Comparison of ENCODE assay signal across 17 mouse cellular contexts in genomic region chr1:160253108-160253507, GRCm38 (mm10). TPM values are rescaled to one million over a fixed set of nuclear protein-coding genes. Genes with fewer than 3 reads are reported as not detected.
DNase-seq lines count a peak whose midpoint lies in the region; TF ChIP-seq lines count a peak whose summit lies in the region.
"Had no signal": no experiment of that assay in that cellular context is flagged by ENCODE, and none has a peak within 500 bp of the region (broad histone marks: within the 10 kb centered on the region; RNA-seq: fewer than 3 reads in every experiment).

No protein-coding gene starts in this region.

- peaks cover 9% of the 10 kb centered on the region for H3K79me2 ChIP-seq in CH12.LX (replicated peaks; ENCODE audit: control insufficient read depth, extremely low read depth, insufficient read depth, poor library complexity, severe bottlenecking)

- H3K4me2 ChIP-seq in CH12.LX (ENCODE audit: insufficient read depth, low read depth, poor library complexity, severe bottlenecking), result no peak overlapping the region
- H3K4me2 ChIP-seq: limb, embryonic 13.5 days; stomach, embryonic 15.5 days had no signal

- no peak for TF ChIP-seq POLR2A in CH12.LX (IDR thresholded peaks at IDR 0.05; ENCODE audit: low read depth, low read length)

- no peaks in the 10 kb centered on the region for H3K27me3 ChIP-seq in CH12.LX (replicated peaks)
- H3K27me3 ChIP-seq: limb, embryonic 13.5 days; stomach, embryonic 15.5 days had no signal

- TF ChIP-seq EP300 in CH12.LX (IDR thresholded peaks at IDR 0.05; ENCODE audit: low read length), result no peak

- in situ Hi-C loops in CH12.LX (cut with MboI; ENCODE audit: low pct_ligation_motif_present, low pct_unique_long_range_greater_than_20kb, low sequenced_read_pairs), result no loop called here

- peaks cover 0 to 34% of the 10 kb centered on the region in 2 experiments; a peak in 2 of 4 replicates for H3K4me1 ChIP-seq in CH12.LX (ENCODE audit: control insufficient read depth in 1 of 2, insufficient read depth in 2 of 2)
- H3K4me1 ChIP-seq: stomach, embryonic 15.5 days had no signal

- H3K9me3 ChIP-seq in CH12.LX (replicated peaks; ENCODE audit: low read length), result no peaks in the 10 kb centered on the region
- H3K9me3 ChIP-seq: limb, embryonic 13.5 days; stomach, embryonic 15.5 days had no signal

- DNase-seq in layer of hippocampus, adult 2 months (ENCODE audit: low spot score in 2 of 2), result no peak
- DNase-seq in layer of hippocampus, adult 18-20 months (ENCODE audit: low spot score in 2 of 2), result no peak
- DNase-seq in CH12.LX (ENCODE audit: extremely low read depth), result no peak
- peak; percentile 71 for DNase-seq in ES-CJ7 (ENCODE audit: low read depth, low spot score)
- DNase-seq in induced T-regulatory cell, adult 2 months (ENCODE audit: low read depth), result peak; percentile 44
- DNase-seq in cerebellum, postnatal 10 days, result no peak
- DNase-seq in cerebellum, adult 11-12 months, result no peak
- DNase-seq: adrenal gland, postnatal 36 days; cerebellum, adult 18-20 months; cerebellum, postnatal 36 days; gastrocnemius, postnatal 36 days; kidney, postnatal 4 days; lung, postnatal 36 days; right cerebral cortex, postnatal 25 days; thymus, adult 2 months had no signal

- H3K36me3 ChIP-seq in CH12.LX (replicated peaks in 1 of 2; ENCODE audit: control insufficient read depth in 1 of 2, insufficient read depth in 1 of 2, low read length in 1 of 2), result peaks cover 14 to 28% of the 10 kb centered on the region in 2 experiments
- H3K36me3 ChIP-seq: limb, embryonic 13.5 days; stomach, embryonic 15.5 days had no signal

- no peak overlapping the region for H3K4me3 ChIP-seq in layer of hippocampus, adult 2 months
- no peak overlapping the region for H3K4me3 ChIP-seq in CH12.LX (replicated peaks in 1 of 3; ENCODE audit: low read depth in 2 of 3, low read length in 2 of 3, poor library complexity in 1 of 3)
- H3K4me3 ChIP-seq: limb, embryonic 13.5 days; stomach, embryonic 15.5 days had no signal

- dilution Hi-C loops in CH12.LX (cut with MboI; ENCODE audit: extremely low pct_ligation_motif_present, extremely low pct_unique_long_range_greater_than_20kb, low sequenced_read_pairs), result no loop called here

- peak; percentile 16 for TF ChIP-seq RAD21 in CH12.LX (IDR thresholded peaks at IDR 0.05; ENCODE audit: low read depth, low read length)

- H3K9ac ChIP-seq in CH12.LX (ENCODE audit: insufficient read depth, low read depth), result no peak overlapping the region
- H3K9ac ChIP-seq: limb, embryonic 13.5 days; stomach, embryonic 15.5 days had no signal

- TF ChIP-seq CTCF in layer of hippocampus, adult 2 months (conservative IDR thresholded peaks at IDR 0.05), result peak; percentile 46
- TF ChIP-seq CTCF in CH12.LX (conservative IDR thresholded peaks at IDR 0.05 in 1 of 2, IDR thresholded peaks at IDR 0.05 in 1 of 2; ENCODE audit: low read depth in 2 of 2, low read length in 2 of 2), result peak in 1 of 2 experiments; percentile 33; a peak in 2 of 4 replicates

- no peak overlapping the region for H3K27ac ChIP-seq in layer of hippocampus, adult 2 months
- no peak overlapping the region for H3K27ac ChIP-seq in CH12.LX (ENCODE audit: insufficient read depth, low read depth)
- H3K27ac ChIP-seq: limb, embryonic 13.5 days; stomach, embryonic 15.5 days had no signal

TF ChIP-seq in CH12.LX, 34 proteins besides CTCF, POLR2A, EP300 and RAD21:
- TF ChIP-seq NRF1 (IDR thresholded peaks at IDR 0.05; ENCODE audit: low read depth, low read length), result no peak
- TF ChIP-seq SIN3A (IDR thresholded peaks at IDR 0.05; ENCODE audit: low read length), result no peak
- TF ChIP-seq MXI1 (IDR thresholded peaks at IDR 0.05; ENCODE audit: low read depth, low read length), result no peak
- no peak for TF ChIP-seq E2F4 (IDR thresholded peaks at IDR 0.05; ENCODE audit: insufficient replicate concordance, low read depth, low read length)
- TF ChIP-seq RCOR1 (conservative IDR thresholded peaks at IDR 0.05; ENCODE audit: low read depth, low read length), result no peak
- TF ChIP-seq PAX5 (IDR thresholded peaks at IDR 0.05; ENCODE audit: low read length), result no peak
- no peak for TF ChIP-seq MAFK (IDR thresholded peaks at IDR 0.05; ENCODE audit: insufficient replicate concordance, low read length)
- TF ChIP-seq MAX (IDR thresholded peaks at IDR 0.05; ENCODE audit: low read length), result no peak
- TF ChIP-seq KAT2A (IDR thresholded peaks at IDR 0.05; ENCODE audit: insufficient replicate concordance, low read length), result no peak
- no peak for TF ChIP-seq CHD2 (IDR thresholded peaks at IDR 0.05; ENCODE audit: low read length)
- TF ChIP-seq TCF12 (IDR thresholded peaks at IDR 0.05; ENCODE audit: low read depth, low read length), result no peak
- no peak for TF ChIP-seq ZKSCAN1 (IDR thresholded peaks at IDR 0.05; ENCODE audit: borderline replicate concordance, low read depth, low read length)
- no peak for TF ChIP-seq MAZ (IDR thresholded peaks at IDR 0.05; ENCODE audit: low read depth, low read length)
- no peak for TF ChIP-seq ZC3H11A (IDR thresholded peaks at IDR 0.05; ENCODE audit: low read depth, low read length)

RNA-seq across cellular contexts. Expression of gene Cacybp, which starts 40.4 kb away (rescaled TPM):
- 10 to 100 TPM; 88.7 to 91.3 TPM for total RNA-seq in layer of hippocampus, adult 2 months (2021)
- total RNA-seq in layer of hippocampus, adult 18-20 months (2021), result 10 to 100 TPM; 88.5 to 95.7 TPM
- total RNA-seq in CH12.LX (2012; rRNA removed) (130 and 174 TPM in 2 replicates), CH12.LX (2014; rRNA removed) (390 and 459 TPM in 2 replicates)
- polyA plus RNA-seq in CH12.LX (2012; ENCODE audit: insufficient read length, low read depth), result 357 and 459 TPM in 2 replicates

RNA-seq across cellular contexts. Expression of gene Mrps14, which starts 58.1 kb away (rescaled TPM):
- 10 to 100 TPM; 61.7 to 65.0 TPM for total RNA-seq in layer of hippocampus, adult 2 months (2021)
- 10 to 100 TPM; 68.8 to 73.8 TPM for total RNA-seq in layer of hippocampus, adult 18-20 months (2021)
- 103 and 107 TPM in 2 replicates for total RNA-seq in CH12.LX (2012; rRNA removed)
- 142 and 147 TPM in 2 replicates for total RNA-seq in CH12.LX (2014; rRNA removed)
- 103 and 106 TPM in 2 replicates for polyA plus RNA-seq in CH12.LX (2012; ENCODE audit: insufficient read length, low read depth)

Comparison
In these comparisons a context has a peak if more than half of its experiments do, and no peak if none do; other contexts are left out.
1. DNase-seq: peak in ES-CJ7 (single experiment) and induced T-regulatory cell, adult 2 months (single experiment); none in layer of hippocampus, adult 2 months (0 of 2), layer of hippocampus, adult 18-20 months (0 of 2), CH12.LX (single experiment), cerebellum, postnatal 10 days (0 of 2) and cerebellum, adult 11-12 months (single experiment).